Mouse (Mus musculus) ovary, postnatal 14 days (tissue): ENCODE measurements around the gene Fmnl1.

ENCODE experiments used
- DNase-seq: peaks from one replicate; pipeline ENCODE4 v3.0.0; 2022; ENCODE audit warnings: low spot score

Gene Fmnl1

GRCm38 (mm10) chr11:103160738-103161137 is 10.2 kb upstream of the Fmnl1 start:
- DNase-seq: no peak

- DNase-seq: no peak
These were observed 9.5 kb upstream of the Fmnl1 start for GRCm38 (mm10) chr11:103161449-103161848.

GRCm38 (mm10) chr11:103162132-103162531 is 8.8 kb upstream of the Fmnl1 start:
- DNase-seq: no peak

GRCm38 (mm10) chr11:103164391-103164790 is 6.5 kb upstream of the Fmnl1 start:
- DNase-seq: no peak

- DNase-seq: peak; percentile 54
These were observed 2.1 kb upstream of the Fmnl1 start for GRCm38 (mm10) chr11:103168690-103169390.

- no peak for DNase-seq
These were observed 1.2 kb upstream of the Fmnl1 start for GRCm38 (mm10) chr11:103169664-103170063.

- no peak for DNase-seq
These were observed 805 bp upstream of the Fmnl1 start for GRCm38 (mm10) chr11:103170111-103170493.

GRCm38 (mm10) chr11:103171286-103171620 is 346 bp downstream of the Fmnl1 start:
- DNase-seq: no peak

- no peak for DNase-seq
These were observed 940 bp downstream of the Fmnl1 start for GRCm38 (mm10) chr11:103171703-103172391.

- DNase-seq: no peak
These were observed 1.6 kb downstream of the Fmnl1 start for GRCm38 (mm10) chr11:103172392-103173040.

GRCm38 (mm10) chr11:103173041-103173770 is 2.3 kb downstream of the Fmnl1 start:
- DNase-seq: no peak

GRCm38 (mm10) chr11:103173771-103174344 is 3.0 kb downstream of the Fmnl1 start:
- DNase-seq: no peak

GRCm38 (mm10) chr11:103174411-103174832 is 3.5 kb downstream of the Fmnl1 start:
- no peak for DNase-seq

GRCm38 (mm10) chr11:103174891-103175391 is 4.0 kb downstream of the Fmnl1 start:
- no peak for DNase-seq

- DNase-seq: no peak
These were observed 5.0 kb downstream of the Fmnl1 start for GRCm38 (mm10) chr11:103175688-103176442.

- DNase-seq: no peak
These were observed 5.6 kb downstream of the Fmnl1 start for GRCm38 (mm10) chr11:103176510-103176909.

GRCm38 (mm10) chr11:103177216-103177615 is 6.3 kb downstream of the Fmnl1 start:
- no peak for DNase-seq

- no peak for DNase-seq
These were observed 7.0 kb downstream of the Fmnl1 start for GRCm38 (mm10) chr11:103177815-103178485.

GRCm38 (mm10) chr11:103178748-103179147 is 7.8 kb downstream of the Fmnl1 start:
- DNase-seq: no peak

- DNase-seq: no peak
These were observed 9.5 kb downstream of the Fmnl1 start for GRCm38 (mm10) chr11:103180426-103180825.

GRCm38 (mm10) chr11:103181349-103181748 is 10.4 kb downstream of the Fmnl1 start:
- DNase-seq: no peak
